In genomic region chr10:40212443-40213169, GRCm38 (mm10) we compare ENCODE assay signal across 8 mouse cellular contexts. TPM values are rescaled to one million over a fixed set of nuclear protein-coding genes. Genes with fewer than 3 reads are reported as not detected.
DNase-seq lines count a peak whose midpoint lies in the region; ATAC-seq and TF ChIP-seq lines count a peak whose summit lies in the region.

No protein-coding gene starts in this region.

- H3K27ac ChIP-seq in bone marrow macrophage, adult 2 months (ENCODE audit: insufficient read depth, low read depth, low read length) = no peak overlapping the region
- H3K27ac ChIP-seq in embryonic fibroblast, embryonic 13.5 days (ENCODE audit: insufficient read depth, low read length) = no peak overlapping the region
- no peak overlapping the region for H3K27ac ChIP-seq in heart, embryonic 10.5 days
- H3K27ac ChIP-seq in kidney, embryonic 14.5 days (ENCODE audit: low read depth, low read length) = no peak overlapping the region
- H3K27ac ChIP-seq in limb, embryonic 14.5 days (replicated peaks; ENCODE audit: low read depth, low read length) = no peak overlapping the region
- H3K27ac ChIP-seq in midbrain, postnatal 0 days (ENCODE audit: low read depth, low read length) = no peak overlapping the region

- H3K36me3 ChIP-seq in heart, embryonic 10.5 days = no peaks in the 10 kb centered on the region
- H3K36me3 ChIP-seq in kidney, embryonic 14.5 days (ENCODE audit: control insufficient read depth, insufficient read depth, low read length) = no peaks in the 10 kb centered on the region
- no peaks in the 10 kb centered on the region for H3K36me3 ChIP-seq in limb, embryonic 14.5 days (ENCODE audit: control insufficient read depth, insufficient read depth, low read length)
- no peaks in the 10 kb centered on the region for H3K36me3 ChIP-seq in midbrain, postnatal 0 days (ENCODE audit: insufficient read depth, low read length)

- H3K9me3 ChIP-seq in heart, embryonic 10.5 days = no peaks in the 10 kb centered on the region
- H3K9me3 ChIP-seq in kidney, embryonic 14.5 days (ENCODE audit: control insufficient read depth, low read length) = no peaks in the 10 kb centered on the region
- no peaks in the 10 kb centered on the region for H3K9me3 ChIP-seq in limb, embryonic 14.5 days (ENCODE audit: control insufficient read depth, low read length)
- no peaks in the 10 kb centered on the region for H3K9me3 ChIP-seq in midbrain, postnatal 0 days (ENCODE audit: low read length)

- no peaks in the 10 kb centered on the region for H3K27me3 ChIP-seq in heart, embryonic 10.5 days (ENCODE audit: insufficient read depth, poor library complexity, severe bottlenecking)
- no peaks in the 10 kb centered on the region for H3K27me3 ChIP-seq in kidney, embryonic 14.5 days (ENCODE audit: control insufficient read depth, insufficient read depth, low read length)
- H3K27me3 ChIP-seq in limb, embryonic 14.5 days (ENCODE audit: control insufficient read depth, insufficient read depth, low read length) = no peaks in the 10 kb centered on the region
- H3K27me3 ChIP-seq in midbrain, postnatal 0 days (ENCODE audit: insufficient read depth, low read length) = no peaks in the 10 kb centered on the region

- DNase-seq in B cell, adult 2 months = peak; percentile 92 to 95
- peak; percentile 96 for DNase-seq in heart, embryonic 10.5 days (ENCODE audit: low spot score)
- peak; percentile 91 for DNase-seq in limb, embryonic 14.5 days (ENCODE audit: low spot score)
- peak; percentile 93 for DNase-seq in midbrain, postnatal 0 days (ENCODE audit: low spot score)
- DNase-seq in spleen, postnatal 36 days (ENCODE audit: low spot score in 2 of 2) = peak; percentile 88 to 92

- no peak overlapping the region for H3K4me2 ChIP-seq in kidney, embryonic 14.5 days (replicated peaks; ENCODE audit: low read depth, low read length)
- no peak overlapping the region for H3K4me2 ChIP-seq in limb, embryonic 14.5 days (replicated peaks; ENCODE audit: low read depth, low read length, severe bottlenecking)
- no peak overlapping the region; the same call in 1 of the 2 replicates for H3K4me2 ChIP-seq in midbrain, postnatal 0 days (ENCODE audit: low read depth, low read length, poor library complexity, severe bottlenecking)

- H3K9ac ChIP-seq in kidney, embryonic 14.5 days (ENCODE audit: low read depth, low read length) = no peak overlapping the region
- no peak overlapping the region for H3K9ac ChIP-seq in limb, embryonic 14.5 days (ENCODE audit: low read depth, low read length, severe bottlenecking)
- H3K9ac ChIP-seq in midbrain, postnatal 0 days (replicated peaks; ENCODE audit: low read length, poor library complexity, severe bottlenecking) = no peak overlapping the region

- H3K4me3 ChIP-seq in bone marrow macrophage, adult 2 months (ENCODE audit: insufficient read depth, low read length) = no peak overlapping the region
- H3K4me3 ChIP-seq in embryonic fibroblast, embryonic 13.5 days (ENCODE audit: insufficient read depth, low read length) = no peak overlapping the region
- H3K4me3 ChIP-seq in heart, embryonic 10.5 days = peak overlapping the region; percentile 31; the same call in 1 of the 2 replicates
- H3K4me3 ChIP-seq in kidney, embryonic 14.5 days (ENCODE audit: low read length) = no peak overlapping the region
- no peak overlapping the region for H3K4me3 ChIP-seq in limb, embryonic 14.5 days (replicated peaks; ENCODE audit: low read length)
- H3K4me3 ChIP-seq in midbrain, postnatal 0 days (ENCODE audit: low read depth, low read length) = no peak overlapping the region

- peak; percentile 89 for ATAC-seq in kidney, embryonic 14.5 days (ENCODE audit: low FRiP score, low TSS enrichment)
- peak; percentile 84 for ATAC-seq in limb, embryonic 14.5 days (ENCODE audit: low FRiP score, low read depth)
- ATAC-seq in midbrain, postnatal 0 days (ENCODE audit: low FRiP score) = peak; percentile 79

- no peaks in the 10 kb centered on the region for H3K4me1 ChIP-seq in bone marrow macrophage, adult 2 months (ENCODE audit: control insufficient read depth, insufficient read depth, low read length)
- H3K4me1 ChIP-seq in embryonic fibroblast, embryonic 13.5 days (ENCODE audit: control insufficient read depth, insufficient read depth, low read length) = no peaks in the 10 kb centered on the region
- H3K4me1 ChIP-seq in heart, embryonic 10.5 days = no peaks in the 10 kb centered on the region
- H3K4me1 ChIP-seq in kidney, embryonic 14.5 days (ENCODE audit: control insufficient read depth, insufficient read depth, low read length) = no peaks in the 10 kb centered on the region
- H3K4me1 ChIP-seq in limb, embryonic 14.5 days (ENCODE audit: control insufficient read depth, insufficient read depth, low read length) = no peaks in the 10 kb centered on the region
- no peaks in the 10 kb centered on the region for H3K4me1 ChIP-seq in midbrain, postnatal 0 days (ENCODE audit: insufficient read depth, low read length)

- WGBS in heart, embryonic 10.5 days = 30% methylated on average over 13 of the region's 13 CpGs
- WGBS in kidney, embryonic 14.5 days = 41% methylated on average over 13 of the region's 13 CpGs
- WGBS in limb, embryonic 14.5 days = 36% methylated on average over 13 of the region's 13 CpGs
- 41% methylated on average over 13 of the region's 13 CpGs for WGBS in midbrain, postnatal 0 days

- TF ChIP-seq POLR2A in bone marrow macrophage, adult 2 months (IDR thresholded peaks at IDR 0.05; ENCODE audit: borderline replicate concordance, low read depth, low read length) = no peak
- TF ChIP-seq POLR2A in embryonic fibroblast, embryonic 13.5 days (IDR thresholded peaks at IDR 0.05; ENCODE audit: low read depth, low read length) = no peak
- TF ChIP-seq POLR2A in limb, embryonic 14.5 days (IDR thresholded peaks at IDR 0.05; ENCODE audit: borderline replicate concordance, extremely low read depth, insufficient read depth, insufficient read length) = no peak

- peak; percentile 95 for TF ChIP-seq CTCF in bone marrow macrophage, adult 2 months (IDR thresholded peaks at IDR 0.05; ENCODE audit: low read depth, low read length)
- TF ChIP-seq CTCF in embryonic fibroblast, embryonic 13.5 days (IDR thresholded peaks at IDR 0.05; ENCODE audit: borderline replicate concordance, insufficient read depth, low read length) = peak; percentile 74; the same call in 1 of the 2 replicates
- peak; percentile 97 for TF ChIP-seq CTCF in midbrain, postnatal 0 days (IDR thresholded peaks at IDR 0.05)

RNA-seq across cellular contexts. Expression of gene Rpf2, which starts 34.2 kb away (rescaled TPM):
- 27.4 and 28.9 TPM in 2 replicates for polyA plus RNA-seq in bone marrow macrophage, adult 2 months (2012; ENCODE audit: insufficient read depth, insufficient read length, missing spikeins)
- 35.8 and 37.5 TPM in 2 replicates for polyA plus RNA-seq in embryonic fibroblast, embryonic 13.5 days (2011; ENCODE audit: insufficient read length, low read depth, missing spikeins)
- 58.5 and 82.1 TPM in 2 replicates for polyA plus RNA-seq in heart, embryonic 10.5 days (2016; fragmentation: Nextera tagmentation; extraction: Ambion mirVana)
- polyA plus RNA-seq in kidney, embryonic 14.5 days (2014; fragmentation: Nextera tagmentation; extraction: Ambion mirVana) = 82.7 and 98.1 TPM in 2 replicates
- polyA plus RNA-seq in limb, embryonic 14.5 days (2012; rRNA removed) = 16.8 and 25.0 TPM in 2 replicates
- 54.5 TPM in 2 replicates for polyA plus RNA-seq in limb, embryonic 14.5 days (2014; fragmentation: Nextera tagmentation; extraction: Ambion mirVana)
- total RNA-seq in midbrain, postnatal 0 days (2014; rRNA removed) = 18.7 and 22.7 TPM in 2 replicates
- 52.3 and 52.4 TPM in 2 replicates for polyA plus RNA-seq in midbrain, postnatal 0 days (2015; fragmentation: Nextera tagmentation; extraction: Ambion mirVana)

RNA-seq across cellular contexts. Expression of gene Gtf3c6, which starts 45.3 kb away (rescaled TPM):
- 36.4 and 47.3 TPM in 2 replicates for polyA plus RNA-seq in bone marrow macrophage, adult 2 months (2012; ENCODE audit: insufficient read depth, insufficient read length, missing spikeins)
- polyA plus RNA-seq in embryonic fibroblast, embryonic 13.5 days (2011; ENCODE audit: insufficient read length, low read depth, missing spikeins) = 49.9 and 55.6 TPM in 2 replicates
- 100 and 126 TPM in 2 replicates for polyA plus RNA-seq in heart, embryonic 10.5 days (2016; fragmentation: Nextera tagmentation; extraction: Ambion mirVana)
- 147 and 190 TPM in 2 replicates for polyA plus RNA-seq in kidney, embryonic 14.5 days (2014; fragmentation: Nextera tagmentation; extraction: Ambion mirVana)
- 25.2 and 47.9 TPM in 2 replicates for polyA plus RNA-seq in limb, embryonic 14.5 days (2012; rRNA removed)
- polyA plus RNA-seq in limb, embryonic 14.5 days (2014; fragmentation: Nextera tagmentation; extraction: Ambion mirVana) = 88.6 and 91.4 TPM in 2 replicates
- 25.6 and 28.9 TPM in 2 replicates for total RNA-seq in midbrain, postnatal 0 days (2014; rRNA removed)
- 53.2 and 56.2 TPM in 2 replicates for polyA plus RNA-seq in midbrain, postnatal 0 days (2015; fragmentation: Nextera tagmentation; extraction: Ambion mirVana)
